Mouse (Mus musculus) liver, embryonic 13.5 days (tissue): ENCODE measurements at regions not wholly inside any gene's neighbourhood (a gene's known extent, or its start where the extent isn't known, plus 50 kb on each side); places are given as distances from the start of the nearest gene placed in this dataset.

Experiments used
- ATAC-seq: fragments of 200-750 bp; cut with Nextera tagmentation; 2 replicates; pipeline ENCODE4 v1.8.0; 2017; ENCODE audit warnings: low read depth, mild to moderate bottlenecking, moderate number of reproducible peaks, moderate library complexity
- DNase-seq: peaks from one replicate; pipeline ENCODE4 v3.0.0; 2022
- H3K27ac ChIP-seq: fragments of 300-500 bp; sonication (generic); 2 replicates; pipeline ENCODE4 v1.5.1; 2015; ENCODE audit warnings: moderate library complexity, mild to moderate bottlenecking, inconsistent platforms
- H3K27me3 ChIP-seq: fragments of 300-500 bp; sonication (generic); 2 replicates; pipeline ENCODE4 v1.6.1; 2015; ENCODE audit warnings: mild to moderate bottlenecking, inconsistent platforms
- H3K36me3 ChIP-seq: fragments of 300-500 bp; sonication (generic); 2 replicates; pipeline ENCODE4 v1.6.1; 2015; ENCODE audit warnings: mild to moderate bottlenecking, inconsistent platforms
- H3K4me1 ChIP-seq: fragments of 300-500 bp; sonication (generic); replicated peaks from 2 replicates; pipeline ENCODE4 v1.6.1; 2015; ENCODE audit warnings: inconsistent platforms
- H3K4me2 ChIP-seq: fragments of 300-500 bp; sonication (generic); 2 replicates; pipeline ENCODE4 v1.6.1; 2015; ENCODE audit warnings: inconsistent platforms, mild to moderate bottlenecking, moderate library complexity
- H3K4me3 ChIP-seq: fragments of 300-500 bp; sonication (generic); replicated peaks from 2 replicates; pipeline ENCODE4 v1.5.1; 2015; ENCODE audit warnings: mild to moderate bottlenecking, inconsistent platforms
- H3K9ac ChIP-seq: fragments of 300-500 bp; sonication (generic); 2 replicates; pipeline ENCODE4 v1.6.1; 2015; ENCODE audit warnings: mild to moderate bottlenecking, inconsistent platforms
- H3K9me3 ChIP-seq: fragments of 300-500 bp; sonication (generic); replicated peaks from 2 replicates; pipeline ENCODE4 v1.6.1; 2016; ENCODE audit warnings: inconsistent platforms
- WGBS: fragments of 180-500 bp; shearing (Covaris S2); methylation state at CpG from one replicate; pipeline ENCODE4 v1.1.7; 2015; ENCODE audit not compliant: insufficient replicate concordance; 5-methylcytosine and 5-hydroxymethylcytosine counted together

GRCm38 (mm10) chr2:159284525-159285189 lies 490.1 kb downstream of the Dhx35 start:
- no peaks in the 10 kb centered on the region for H3K36me3 ChIP-seq
- H3K27ac ChIP-seq = no peak overlapping the region
- H3K4me2 ChIP-seq = no peak overlapping the region
- no peak overlapping the region for H3K4me3 ChIP-seq
- H3K27me3 ChIP-seq = no peaks in the 10 kb centered on the region
- H3K4me1 ChIP-seq = no peaks in the 10 kb centered on the region
- no peak for DNase-seq
- WGBS = 76% methylated on average over 8 of the region's 8 CpGs
- no peaks in the 10 kb centered on the region for H3K9me3 ChIP-seq
- ATAC-seq = no peak
- no peak overlapping the region for H3K9ac ChIP-seq

GRCm38 (mm10) chr2:159287996-159288563 lies 493.5 kb downstream of the Dhx35 start:
- Histone ChIP-seq H3K9ac (no peak overlapping the region), H3K27me3 (no peaks in the 10 kb centered on the region), H3K4me2 (no peak overlapping the region), H3K9me3 (no peaks in the 10 kb centered on the region), H3K36me3 (no peaks in the 10 kb centered on the region), H3K27ac (no peak overlapping the region), H3K4me1 (no peaks in the 10 kb centered on the region), H3K4me3 (no peak overlapping the region)
- DNase-seq = no peak
- WGBS = 74% methylated on average over 6 of the region's 6 CpGs
- ATAC-seq = no peak

- H3K27ac ChIP-seq = no peak overlapping the region
- no peaks in the 10 kb centered on the region for H3K27me3 ChIP-seq
- H3K9ac ChIP-seq = no peak overlapping the region
- H3K4me1 ChIP-seq = no peaks in the 10 kb centered on the region
- no peak overlapping the region for H3K4me2 ChIP-seq
- DNase-seq = no peak
- H3K4me3 ChIP-seq = no peak overlapping the region
- H3K36me3 ChIP-seq = no peaks in the 10 kb centered on the region
- no peaks in the 10 kb centered on the region for H3K9me3 ChIP-seq
- 67% methylated on average over 1 of the region's 1 CpGs for WGBS
- ATAC-seq = no peak
Measured at GRCm38 (mm10) chr2:159290081-159290480, 495.5 kb downstream of the Dhx35 start.

- Histone ChIP-seq H3K27ac (no peak overlapping the region), H3K9ac (no peak overlapping the region), H3K9me3 (no peaks in the 10 kb centered on the region), H3K4me3 (no peak overlapping the region), H3K4me1 (no peaks in the 10 kb centered on the region), H3K36me3 (no peaks in the 10 kb centered on the region), H3K27me3 (no peaks in the 10 kb centered on the region), H3K4me2 (no peak overlapping the region)
- ATAC-seq (no peak), DNase-seq (no peak)
- 62% methylated on average over 7 of the region's 7 CpGs for WGBS
Measured at GRCm38 (mm10) chr2:159307001-159307400, 512.4 kb downstream of the Dhx35 start.

GRCm38 (mm10) chr2:159334711-159335110 lies 540.1 kb downstream of the Dhx35 start:
- Histone ChIP-seq H3K4me2 (no peak overlapping the region), H3K9me3 (no peaks in the 10 kb centered on the region), H3K27me3 (no peaks in the 10 kb centered on the region), H3K36me3 (no peaks in the 10 kb centered on the region), H3K9ac (no peak overlapping the region), H3K27ac (no peak overlapping the region), H3K4me1 (no peaks in the 10 kb centered on the region), H3K4me3 (no peak overlapping the region)
- 39% methylated on average over 3 of the region's 3 CpGs for WGBS
- DNase-seq (no peak), ATAC-seq (no peak)

- Histone ChIP-seq H3K27ac (no peak overlapping the region), H3K27me3 (no peaks in the 10 kb centered on the region), H3K36me3 (no peaks in the 10 kb centered on the region), H3K9ac (no peak overlapping the region), H3K9me3 (no peaks in the 10 kb centered on the region), H3K4me3 (no peak overlapping the region), H3K4me1 (no peaks in the 10 kb centered on the region), H3K4me2 (no peak overlapping the region)
- WGBS = 48% methylated on average over 2 of the region's 2 CpGs
- DNase-seq = no peak
- no peak for ATAC-seq
Measured at GRCm38 (mm10) chr2:159336646-159337045, 542.0 kb downstream of the Dhx35 start.

- H3K27me3 ChIP-seq = no peaks in the 10 kb centered on the region
- no peak overlapping the region for H3K4me3 ChIP-seq
- H3K36me3 ChIP-seq = no peaks in the 10 kb centered on the region
- no peak overlapping the region for H3K4me2 ChIP-seq
- no peaks in the 10 kb centered on the region for H3K9me3 ChIP-seq
- no peak overlapping the region for H3K9ac ChIP-seq
- WGBS = 60% methylated on average over 5 of the region's 5 CpGs
- ATAC-seq = no peak
- no peaks in the 10 kb centered on the region for H3K4me1 ChIP-seq
- DNase-seq = no peak
- no peak overlapping the region for H3K27ac ChIP-seq
Measured at GRCm38 (mm10) chr2:159343624-159344560, 549.3 kb downstream of the Dhx35 start.

GRCm38 (mm10) chr2:159354247-159354646 lies 559.6 kb downstream of the Dhx35 start:
- DNase-seq (no peak), ATAC-seq (no peak)
- no peaks in the 10 kb centered on the region for H3K27me3 ChIP-seq
- H3K4me1 ChIP-seq = no peaks in the 10 kb centered on the region
- no peak overlapping the region for H3K9ac ChIP-seq
- H3K27ac ChIP-seq = no peak overlapping the region
- H3K9me3 ChIP-seq = no peaks in the 10 kb centered on the region
- H3K4me3 ChIP-seq = no peak overlapping the region
- WGBS = 11% methylated on average over 2 of the region's 2 CpGs
- H3K36me3 ChIP-seq = no peaks in the 10 kb centered on the region
- H3K4me2 ChIP-seq = no peak overlapping the region

- ATAC-seq (no peak), DNase-seq (no peak)
- Histone ChIP-seq H3K4me2 (no peak overlapping the region), H3K9me3 (no peaks in the 10 kb centered on the region), H3K4me1 (no peaks in the 10 kb centered on the region), H3K36me3 (no peaks in the 10 kb centered on the region), H3K27ac (no peak overlapping the region), H3K4me3 (no peak overlapping the region), H3K27me3 (no peaks in the 10 kb centered on the region), H3K9ac (no peak overlapping the region)
- WGBS = 11% methylated on average over 5 of the region's 5 CpGs
Measured at GRCm38 (mm10) chr2:159356503-159356902, 561.9 kb downstream of the Dhx35 start.

- H3K27ac ChIP-seq = no peak overlapping the region
- no peaks in the 10 kb centered on the region for H3K4me1 ChIP-seq
- no peak for DNase-seq
- no peak for ATAC-seq
- no peaks in the 10 kb centered on the region for H3K36me3 ChIP-seq
- 0 out of 2 replicates have a peak, but pooled peaks cover 3% of the 10 kb centered on the region for H3K9me3 ChIP-seq
- H3K9ac ChIP-seq = no peak overlapping the region
- no peaks in the 10 kb centered on the region for H3K27me3 ChIP-seq
- no peak overlapping the region for H3K4me2 ChIP-seq
- no peak overlapping the region for H3K4me3 ChIP-seq
- 59% methylated on average over 3 of the region's 3 CpGs for WGBS
Measured at GRCm38 (mm10) chr2:159361371-159361770, 566.8 kb downstream of the Dhx35 start.

- ATAC-seq (no peak), DNase-seq (no peak)
- WGBS = 41% methylated on average over 10 of the region's 10 CpGs
- Histone ChIP-seq H3K36me3 (no peaks in the 10 kb centered on the region), H3K9me3 (no peaks in the 10 kb centered on the region), H3K4me1 (no peaks in the 10 kb centered on the region), H3K4me2 (no peak overlapping the region), H3K4me3 (no peak overlapping the region), H3K27ac (no peak overlapping the region), H3K27me3 (no peaks in the 10 kb centered on the region), H3K9ac (no peak overlapping the region)
Measured at GRCm38 (mm10) chr2:159392865-159393264, 598.3 kb downstream of the Dhx35 start.
